In the genomic region with DNA sequence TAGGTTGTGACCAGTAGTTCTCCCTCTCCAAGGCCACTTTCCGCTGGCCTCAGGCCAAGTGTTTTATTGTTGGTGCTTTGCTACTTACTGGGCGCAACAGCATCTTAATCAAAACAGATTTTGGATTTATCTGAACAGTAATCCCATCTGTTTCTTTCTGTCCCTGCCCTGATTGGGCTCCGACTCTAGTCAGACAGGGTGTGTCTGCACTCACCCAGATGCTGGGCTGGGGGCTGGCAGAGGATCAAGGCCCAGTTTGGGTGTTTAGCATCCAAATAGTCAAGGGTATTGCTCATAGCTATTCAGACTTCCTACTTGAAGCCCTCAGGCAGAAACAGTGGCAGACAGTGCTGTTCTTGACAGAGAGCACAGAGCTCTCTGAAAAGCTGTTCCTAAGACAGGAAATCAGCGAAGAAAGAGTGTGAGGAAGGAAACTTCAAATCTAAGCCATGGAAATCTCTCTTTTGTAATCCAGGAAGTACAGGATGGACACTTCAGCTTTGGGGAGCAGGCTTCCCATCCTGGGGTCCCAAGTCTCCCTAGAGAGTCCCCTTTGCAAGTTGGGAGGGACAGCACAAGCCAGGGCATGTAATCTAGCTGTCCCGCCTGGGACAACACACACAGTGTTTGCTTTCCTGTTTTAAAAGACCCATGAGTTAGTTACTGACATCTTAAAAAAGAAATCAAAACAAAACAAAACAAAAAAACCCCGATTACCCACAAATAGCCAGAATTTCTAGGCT, we compare ENCODE assay signal across 8 mouse cellular contexts. TPM values are rescaled to one million over a fixed set of nuclear protein-coding genes. Genes with fewer than 3 reads are reported as not detected.
DNase-seq lines count a peak whose midpoint lies in the region; ATAC-seq and TF ChIP-seq lines count a peak whose summit lies in the region.
"Had no signal": no experiment of that assay in that cellular context is flagged by ENCODE, and none has a peak within 500 bp of the region (broad histone marks: within the 10 kb centered on the region; RNA-seq: fewer than 3 reads in every experiment).

No protein-coding gene starts in this region.

- no peak for TF ChIP-seq EP300 in liver, postnatal 0 days (IDR thresholded peaks at IDR 0.05; ENCODE audit: low read depth)

- H3K9ac ChIP-seq in forebrain, embryonic 16.5 days (replicated peaks; ENCODE audit: low read depth, low read length), result no peak overlapping the region
- no peak overlapping the region for H3K9ac ChIP-seq in intestine, embryonic 15.5 days
- H3K9ac ChIP-seq in liver, postnatal 0 days (replicated peaks), result no peak overlapping the region
- H3K9ac ChIP-seq: neural tube, embryonic 12.5 days had no signal

- H3K27me3 ChIP-seq in C2C12 (ENCODE audit: control insufficient read depth, insufficient read depth, insufficient read length), result no peaks in the 10 kb centered on the region
- no peaks in the 10 kb centered on the region for H3K27me3 ChIP-seq in forebrain, embryonic 16.5 days (replicated peaks; ENCODE audit: control insufficient read depth, insufficient read depth, low read length)
- H3K27me3 ChIP-seq in intestine, embryonic 15.5 days (replicated peaks), result no peaks in the 10 kb centered on the region
- H3K27me3 ChIP-seq in liver, postnatal 0 days (ENCODE audit: insufficient read depth, low read length), result no peaks in the 10 kb centered on the region
- H3K27me3 ChIP-seq: neural tube, embryonic 12.5 days had no signal

- no peak overlapping the region for H3ac ChIP-seq in C2C12 (ENCODE audit: control insufficient read depth, insufficient read length, low read depth)

- DNase-seq in MN1 (ENCODE audit: low spot score), result peak; percentile 60
- peak; percentile 79 for DNase-seq in skeletal muscle tissue, adult 2 months (ENCODE audit: low read depth, low spot score)
- no peak for DNase-seq in layer of hippocampus, adult 9-10 months (ENCODE audit: low spot score)
- no peak for DNase-seq in liver, postnatal 0 days

- no peaks in the 10 kb centered on the region for H3K9me3 ChIP-seq in forebrain, embryonic 16.5 days (ENCODE audit: control insufficient read depth, low read length)
- H3K9me3 ChIP-seq in intestine, embryonic 15.5 days, result no peaks in the 10 kb centered on the region
- H3K9me3 ChIP-seq in liver, postnatal 0 days (ENCODE audit: low read length), result no peaks in the 10 kb centered on the region
- H3K9me3 ChIP-seq: neural tube, embryonic 12.5 days had no signal

- no peak overlapping the region for H3K27ac ChIP-seq in forebrain, embryonic 16.5 days (ENCODE audit: low read length)
- H3K27ac ChIP-seq in intestine, embryonic 15.5 days, result peak overlapping the region; percentile 55
- H3K27ac ChIP-seq in liver, postnatal 0 days (ENCODE audit: low read depth), result no peak overlapping the region
- H3K27ac ChIP-seq: neural tube, embryonic 12.5 days had no signal

- peaks cover 12% of the 10 kb centered on the region for H3K79me2 ChIP-seq in C2C12 (ENCODE audit: control insufficient read depth, insufficient read depth)

- 29% methylated on average over 6 of the region's 6 CpGs for WGBS in forebrain, embryonic 16.5 days
- 50% methylated on average over 6 of the region's 6 CpGs for WGBS in intestine, embryonic 15.5 days
- WGBS in liver, postnatal 0 days (ENCODE audit: insufficient replicate concordance), result 57% methylated on average over 6 of the region's 6 CpGs

- H3K4me2 ChIP-seq in forebrain, embryonic 16.5 days (ENCODE audit: low read length), result no peak overlapping the region
- no peak overlapping the region for H3K4me2 ChIP-seq in intestine, embryonic 15.5 days (replicated peaks)
- H3K4me2 ChIP-seq in liver, postnatal 0 days (ENCODE audit: low read depth, low read length), result no peak overlapping the region
- H3K4me2 ChIP-seq: neural tube, embryonic 12.5 days had no signal

- peaks cover 27% of the 10 kb centered on the region for H3K4me1 ChIP-seq in forebrain, embryonic 16.5 days (replicated peaks; ENCODE audit: control insufficient read depth, insufficient read depth, low read length)
- peaks cover 21% of the 10 kb centered on the region for H3K4me1 ChIP-seq in intestine, embryonic 15.5 days (replicated peaks)
- H3K4me1 ChIP-seq in liver, postnatal 0 days (ENCODE audit: insufficient read depth), result peaks cover 15% of the 10 kb centered on the region
- H3K4me1 ChIP-seq: neural tube, embryonic 12.5 days had no signal

- TF ChIP-seq CTCF in C2C12 (IDR thresholded peaks at IDR 0.05; ENCODE audit: control insufficient read depth, insufficient read depth, insufficient read length), result no peak
- no peak for TF ChIP-seq CTCF in liver, postnatal 0 days (IDR thresholded peaks at IDR 0.05; ENCODE audit: low read depth)

- peak; percentile 51 for ATAC-seq in forebrain, embryonic 16.5 days
- no peak for ATAC-seq in intestine, embryonic 15.5 days
- ATAC-seq in liver, postnatal 0 days, result no peak

- no peak overlapping the region for H3K4me3 ChIP-seq in C2C12 (ENCODE audit: insufficient read depth, poor library complexity, severe bottlenecking)
- H3K4me3 ChIP-seq in forebrain, embryonic 16.5 days (replicated peaks; ENCODE audit: low read length), result no peak overlapping the region
- H3K4me3 ChIP-seq in intestine, embryonic 15.5 days (replicated peaks), result no peak overlapping the region
- no peak overlapping the region for H3K4me3 ChIP-seq in liver, postnatal 0 days (ENCODE audit: low read depth, low read length)
- H3K4me3 ChIP-seq: neural tube, embryonic 12.5 days had no signal

- H3K36me3 ChIP-seq in C2C12 (ENCODE audit: control insufficient read depth, insufficient read depth), result peaks cover 3% of the 10 kb centered on the region
- no peaks in the 10 kb centered on the region for H3K36me3 ChIP-seq in forebrain, embryonic 16.5 days (ENCODE audit: control insufficient read depth, insufficient read depth)
- H3K36me3 ChIP-seq in intestine, embryonic 15.5 days, result no peaks in the 10 kb centered on the region
- no peaks in the 10 kb centered on the region for H3K36me3 ChIP-seq in liver, postnatal 0 days (replicated peaks; ENCODE audit: insufficient read depth, low read length)
- H3K36me3 ChIP-seq: neural tube, embryonic 12.5 days had no signal

- peaks cover 3% of the 10 kb centered on the region for H3K79me3 ChIP-seq in C2C12 (ENCODE audit: low read depth)

TF ChIP-seq in C2C12, 6 proteins besides CTCF, POLR2A, EP300 and RAD21:
- no peak for TF ChIP-seq CEBPB (IDR thresholded peaks at IDR 0.05; ENCODE audit: low read depth)
- TF ChIP-seq FOSL1 (IDR thresholded peaks at IDR 0.05; ENCODE audit: insufficient read depth, low read length, poor library complexity, severe bottlenecking), result no peak
- no peak for TF ChIP-seq USF1 (IDR thresholded peaks at IDR 0.05; ENCODE audit: low read depth)
- peak; percentile 26 for TF ChIP-seq MYOD1 (IDR thresholded peaks at IDR 0.05; ENCODE audit: control insufficient read depth, insufficient read length, low read depth)
- peak; percentile 19 for TF ChIP-seq MAX (IDR thresholded peaks at IDR 0.05)
- no peak for TF ChIP-seq MYOG (IDR thresholded peaks at IDR 0.05; ENCODE audit: control insufficient read depth, extremely low read depth, insufficient read length)

RNA-seq across cellular contexts. Expression of gene Itgb5, which starts 48.7 kb away (rescaled TPM):
- 46.0 TPM for polyA plus RNA-seq in C2C12 (2012; fragmentation: generic; extraction: Trizol)
- 7.7 and 10.5 TPM in 2 replicates for polyA plus RNA-seq in forebrain, embryonic 16.5 days (2015; fragmentation: Nextera tagmentation; extraction: Ambion mirVana)
- 35.8 and 36.1 TPM in 2 replicates for polyA plus RNA-seq in intestine, embryonic 15.5 days (2015; fragmentation: Nextera tagmentation; extraction: Ambion mirVana)
- 16.1 and 19.2 TPM in 2 replicates for polyA plus RNA-seq in liver, postnatal 0 days (2015; fragmentation: Nextera tagmentation; extraction: Ambion mirVana)

Comparison
In these comparisons a context has a peak if more than half of its experiments do, and no peak if none do; other contexts are left out.
1. DNase-seq: peak in MN1 (single experiment) and skeletal muscle tissue, adult 2 months (single experiment); none in layer of hippocampus, adult 9-10 months (single experiment) and liver, postnatal 0 days (single experiment).